Mouse (Mus musculus) heart, postnatal 14 days (tissue): Measurements from ENCODE around the gene Polr2l. TPM values are rescaled to one million over a fixed set of nuclear protein-coding genes. Genes with fewer than 3 reads are reported as not detected.
A peak's percentile ranks its signal among the peaks of the same experiment; 100 is the strongest.

Experiments
- DNase-seq, 2 experiments: peaks; one replicate each; pipeline ENCODE4 v3.0.0; 2021 to 2022
- intact Hi-C: fragments of 180-260 bp; cut with DNase I; formaldehyde crosslinking; loops from one replicate; pipeline ENCODE4 v1.15.1; 2025
- total RNA-seq, 2 experiments: library from RNA; stranded (reverse); gene quantifications; 2 replicates each; pipeline ENCODE4 v1.2.3; 2021

Gene Polr2l
- total RNA-seq, 2 experiments from 2014 or later = 69.8 to 71.4 TPM

GRCm38 (mm10) chr7:141485606-141486005, 10.7 kb upstream of the Polr2l start:
- intact Hi-C loops = no loop called here
- DNase-seq = no peak

GRCm38 (mm10) chr7:141485186-141485585, 10.3 kb upstream of the Polr2l start:
- intact Hi-C loops = no loop called here
- no peak for DNase-seq

- DNase-seq = peak in 1 of 2 experiments; percentile 27
- intact Hi-C loops = no loop called here
Measured at GRCm38 (mm10) chr7:141484186-141485120, 9.5 kb upstream of the Polr2l start.

- intact Hi-C loops = no loop called here
Measured at GRCm38 (mm10) chr7:141483114-141483653, 8.3 kb upstream of the Polr2l start.

GRCm38 (mm10) chr7:141482531-141483024, 7.6 kb upstream of the Polr2l start:
- intact Hi-C loops = no loop called here
- no peak for DNase-seq

More at GRCm38 (mm10) chr7:141483114-141483653, 8.3 kb upstream of the Polr2l start:
- no peak for DNase-seq

- peak; percentile 46 to 64 for DNase-seq
- intact Hi-C loops = loop anchor here (2.0 kb wide), 1 partner anchor 185 kb away; no protein-coding TSS in a partner anchor
Measured at GRCm38 (mm10) chr7:141481498-141482401, 6.8 kb upstream of the Polr2l start.

GRCm38 (mm10) chr7:141480842-141481497, 6.0 kb upstream of the Polr2l start:
- DNase-seq = peak; percentile 66 to 81
- intact Hi-C loops = loop anchor here (1.0 to 2.0 kb wide), 2 partner anchors 44 to 186 kb away; no protein-coding TSS in a partner anchor

GRCm38 (mm10) chr7:141478270-141478748, 3.4 kb upstream of the Polr2l start:
- intact Hi-C loops = no loop called here
- DNase-seq = peak in 1 of 2 experiments; percentile 30

GRCm38 (mm10) chr7:141477578-141478269, 2.8 kb upstream of the Polr2l start:
- DNase-seq = peak; percentile 29 to 32
- intact Hi-C loops = no loop called here

GRCm38 (mm10) chr7:141476981-141477370, 2.0 kb upstream of the Polr2l start:
- intact Hi-C loops = no loop called here
- DNase-seq = no peak

GRCm38 (mm10) chr7:141476226-141476980, 1.5 kb upstream of the Polr2l start:
- intact Hi-C loops = no loop called here
- DNase-seq = peak; percentile 80 to 89

GRCm38 (mm10) chr7:141475805-141476158, 850 bp upstream of the Polr2l start:
- intact Hi-C loops = no loop called here
- DNase-seq = no peak

- no peak for DNase-seq
- intact Hi-C loops = no loop called here
Measured at GRCm38 (mm10) chr7:141474160-141474559, 772 bp downstream of the Polr2l start.

- intact Hi-C loops = no loop called here
- DNase-seq = no peak
Measured at GRCm38 (mm10) chr7:141472763-141473162, 2.2 kb downstream of the Polr2l start.

GRCm38 (mm10) chr7:141472226-141472625, 2.7 kb downstream of the Polr2l start:
- DNase-seq = no peak

GRCm38 (mm10) chr7:141471236-141471635, 3.7 kb downstream of the Polr2l start:
- intact Hi-C loops = no loop called here
- DNase-seq = no peak

More at GRCm38 (mm10) chr7:141472226-141472625, 2.7 kb downstream of the Polr2l start:
- intact Hi-C loops = no loop called here

GRCm38 (mm10) chr7:141470637-141470944, 4.3 kb downstream of the Polr2l start:
- DNase-seq = no peak
- intact Hi-C loops = no loop called here

- DNase-seq = peak; percentile 22 to 46
- intact Hi-C loops = no loop called here
Measured at GRCm38 (mm10) chr7:141469901-141470636, 4.9 kb downstream of the Polr2l start.
